Mouse (Mus musculus): ENCODE results near the gene Vdr. TPM values are rescaled to one million over a fixed set of nuclear protein-coding genes. Genes with fewer than 3 reads are reported as not detected.
"Not testable (repeated sequence)": the region's sequence is repeated elsewhere in the genome, so short reads cannot be mapped to it uniquely, and the experiment has no call there.

The Vdr gene
- total RNA-seq, 2 experiments from 2014 or later: 0.35 to 0.61 TPM

- DNase-seq (ENCODE audit: low spot score in 2 of 2): no peak
- intact Hi-C loops (cut with DNase I): no loop called here
Measured at GRCm38 (mm10) chr15:97890450-97890849, 20.0 kb downstream of the Vdr start.

- DNase-seq (ENCODE audit: low spot score in 2 of 2): peak; percentile 19 to 26
- intact Hi-C loops (cut with DNase I): no loop called here
Measured at GRCm38 (mm10) chr15:97890017-97890416, 20.4 kb downstream of the Vdr start.

GRCm38 (mm10) chr15:97887541-97888016, 22.9 kb downstream of the Vdr start:
- intact Hi-C loops (cut with DNase I): no loop called here
- no peak for DNase-seq (ENCODE audit: low spot score in 2 of 2)

- intact Hi-C loops (cut with DNase I): no loop called here
- DNase-seq (ENCODE audit: low spot score in 2 of 2): no peak
Measured at GRCm38 (mm10) chr15:97881423-97881822, 29.0 kb downstream of the Vdr start.

- no peak for DNase-seq (ENCODE audit: low spot score in 2 of 2)
- intact Hi-C loops (cut with DNase I): no loop called here
Measured at GRCm38 (mm10) chr15:97880441-97880840, 30.0 kb downstream of the Vdr start.

- intact Hi-C loops (cut with DNase I): no loop called here
- no peak for DNase-seq (ENCODE audit: low spot score in 2 of 2)
Measured at GRCm38 (mm10) chr15:97878696-97879328, 31.6 kb downstream of the Vdr start.

- intact Hi-C loops (cut with DNase I): no loop called here
- no peak for DNase-seq (ENCODE audit: low spot score in 2 of 2)
Measured at GRCm38 (mm10) chr15:97875784-97876183, 34.6 kb downstream of the Vdr start.

- no peak for DNase-seq (ENCODE audit: low spot score in 2 of 2)
- intact Hi-C loops (cut with DNase I): loop anchor here (5.0 kb wide), 1 partner anchor 79 kb away; no protein-coding TSS in a partner anchor
Measured at GRCm38 (mm10) chr15:97873717-97874116, 36.7 kb downstream of the Vdr start.

GRCm38 (mm10) chr15:97872161-97872560, 38.3 kb downstream of the Vdr start:
- DNase-seq (ENCODE audit: low spot score in 2 of 2): no peak
- intact Hi-C loops (cut with DNase I): loop anchor here (5.0 kb wide), 1 partner anchor 80 kb away; no protein-coding TSS in a partner anchor

GRCm38 (mm10) chr15:97871055-97872030, 39.1 kb downstream of the Vdr start:
- no peak for DNase-seq (ENCODE audit: low spot score in 2 of 2)
- intact Hi-C loops (cut with DNase I): loop anchor here (5.0 kb wide), 1 partner anchor 81 kb away; no protein-coding TSS in a partner anchor

- intact Hi-C loops (cut with DNase I): loop anchor here (5.0 kb wide), 1 partner anchor 82 kb away; no protein-coding TSS in a partner anchor
- not testable (repeated sequence) for DNase-seq (ENCODE audit: low spot score in 2 of 2)
Measured at GRCm38 (mm10) chr15:97870116-97870515, 40.3 kb downstream of the Vdr start.

GRCm38 (mm10) chr15:97868985-97869384, 41.4 kb downstream of the Vdr start:
- DNase-seq (ENCODE audit: low spot score in 2 of 2): no peak
- intact Hi-C loops (cut with DNase I): no loop called here

GRCm38 (mm10) chr15:97865988-97866387, 44.4 kb downstream of the Vdr start:
- intact Hi-C loops (cut with DNase I): no loop called here
- DNase-seq (ENCODE audit: low spot score in 2 of 2): no peak

GRCm38 (mm10) chr15:97865175-97865574, 45.3 kb downstream of the Vdr start:
- DNase-seq (ENCODE audit: low spot score in 2 of 2): no peak
- intact Hi-C loops (cut with DNase I): no loop called here

GRCm38 (mm10) chr15:97864361-97865045, 45.9 kb downstream of the Vdr start:
- no peak for DNase-seq (ENCODE audit: low spot score in 2 of 2)
- intact Hi-C loops (cut with DNase I): no loop called here

GRCm38 (mm10) chr15:97863494-97863881, 46.9 kb downstream of the Vdr start:
- intact Hi-C loops (cut with DNase I): no loop called here
- DNase-seq (ENCODE audit: low spot score in 2 of 2): peak; percentile 76 to 85

- intact Hi-C loops (cut with DNase I): no loop called here
- no peak for DNase-seq (ENCODE audit: low spot score in 2 of 2)
Measured at GRCm38 (mm10) chr15:97862881-97863493, 47.4 kb downstream of the Vdr start.

GRCm38 (mm10) chr15:97860353-97860752, 50.1 kb downstream of the Vdr start:
- no peak for DNase-seq (ENCODE audit: low spot score in 2 of 2)
- intact Hi-C loops (cut with DNase I): no loop called here

- intact Hi-C loops (cut with DNase I): no loop called here
- DNase-seq (ENCODE audit: low spot score in 2 of 2): no peak
Measured at GRCm38 (mm10) chr15:97858431-97858830, 52.0 kb downstream of the Vdr start.

Data from left cerebral cortex, postnatal 36 days (tissue).